Mouse (Mus musculus) adipocyte (in vitro differentiated cells): ENCODE measurements around the gene Sox15.
"Not testable (repeated sequence)": the region's sequence is repeated elsewhere in the genome, so short reads cannot be mapped to it uniquely, and the experiment has no call there.

Experiments used
- DNase-seq: peaks from one replicate; pipeline ENCODE4 v3.0.0-alpha.2; 2016; ENCODE audit warnings: low spot score

Gene Sox15

DNA sequence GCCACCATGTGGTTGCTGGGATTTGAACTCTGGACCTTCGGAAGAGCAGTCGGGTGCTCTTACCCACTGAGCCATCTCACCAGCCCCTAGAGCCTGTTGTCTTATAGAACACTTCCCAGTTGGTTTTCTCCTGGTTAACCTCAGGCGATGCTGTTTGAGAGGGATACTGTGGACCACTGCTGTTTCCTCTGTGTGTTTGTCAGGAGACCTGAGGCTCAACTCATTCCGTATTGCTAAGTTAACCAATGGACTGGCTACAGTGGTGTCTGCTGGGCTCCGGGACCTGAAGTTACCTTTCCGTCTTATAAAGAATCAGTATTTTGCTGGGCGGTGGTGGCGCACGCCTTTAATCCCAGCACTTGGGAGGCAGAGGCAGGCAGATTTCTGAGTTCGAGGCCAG, 47.8 kb downstream of the Sox15 start:
- DNase-seq = not testable (repeated sequence)

DNA sequence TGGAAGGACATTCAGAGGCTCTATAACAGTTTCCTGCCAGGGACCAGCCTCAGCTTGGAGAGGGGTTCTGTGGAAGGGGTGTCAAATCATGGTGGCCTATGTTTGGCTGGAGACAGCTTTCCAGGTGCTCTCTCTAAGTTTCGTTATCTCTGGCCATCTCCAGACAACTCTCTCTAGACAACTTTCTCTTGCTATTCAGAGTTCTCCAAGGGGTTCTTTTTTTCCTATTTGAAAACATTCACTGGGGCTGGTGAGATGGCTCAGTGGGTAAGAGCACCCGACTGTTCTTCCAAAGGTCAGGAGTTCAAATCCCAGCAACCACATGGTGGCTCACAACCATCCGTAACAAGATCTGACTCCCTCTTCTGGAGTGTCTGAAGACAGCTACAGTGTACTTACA, 48.3 kb downstream of the Sox15 start:
- DNase-seq = not testable (repeated sequence)

DNA sequence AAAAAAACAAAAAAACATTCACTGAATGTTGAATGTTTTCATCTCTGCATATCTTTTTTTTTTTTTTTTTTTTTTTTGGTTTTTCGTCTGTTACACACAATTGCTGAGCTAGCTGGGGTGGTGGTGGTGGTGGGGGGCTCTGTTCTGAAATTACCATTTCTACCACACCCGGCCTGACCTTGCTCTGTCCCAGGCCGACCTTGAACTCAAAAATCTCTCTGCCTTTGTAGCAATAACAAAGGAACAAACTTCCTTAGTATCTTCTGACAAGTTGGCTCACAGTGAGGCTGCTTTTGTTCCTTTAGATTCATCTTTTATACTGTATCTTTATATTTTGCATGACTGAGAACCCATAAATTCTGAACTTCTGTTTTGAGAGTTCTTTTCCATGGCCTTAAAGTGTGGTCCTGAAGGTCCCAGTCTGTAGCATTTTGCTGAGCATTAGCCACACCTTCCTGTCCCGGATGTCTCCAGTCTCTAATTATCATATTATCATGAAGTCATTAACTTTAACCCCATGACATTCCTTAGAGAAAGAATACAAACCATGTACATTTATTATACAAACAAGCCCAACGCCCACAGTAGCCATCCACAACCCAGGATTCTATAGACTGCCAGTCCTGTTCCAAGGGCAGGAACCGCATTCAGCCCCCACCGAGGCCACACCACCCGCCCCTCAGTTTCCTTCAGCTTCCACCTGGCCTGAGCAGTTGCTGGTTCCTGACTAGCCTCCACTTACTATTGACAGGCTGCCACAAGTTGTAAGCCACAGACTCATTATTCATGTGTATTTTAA, 48.9 kb downstream of the Sox15 start:
- no peak for DNase-seq

DNA sequence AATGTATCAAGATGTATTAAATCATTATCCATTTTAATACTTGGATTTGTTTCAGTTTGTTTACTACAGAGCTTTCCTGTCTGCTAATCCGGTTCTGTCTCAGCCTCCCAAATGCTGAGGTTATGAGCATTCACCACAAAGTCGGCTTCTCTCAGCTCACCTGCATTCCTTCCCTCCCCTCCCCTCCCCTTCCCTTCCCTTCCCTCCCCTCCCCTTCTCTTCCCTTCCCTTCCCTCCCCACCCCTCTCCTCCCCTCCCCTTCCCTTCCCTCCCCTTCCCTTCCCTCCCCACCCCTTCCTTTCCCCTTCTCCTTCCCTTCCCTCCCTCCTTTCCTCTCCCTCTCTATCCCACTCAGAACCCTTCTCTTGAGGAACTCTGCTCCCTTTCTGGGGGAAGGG, 49.5 kb downstream of the Sox15 start:
- DNase-seq = no peak
